Mouse (Mus musculus) cortical plate, adult 2 months (tissue): ENCODE measurements around the gene Dbndd1. TPM values are rescaled to one million over a fixed set of nuclear protein-coding genes. Genes with fewer than 3 reads are reported as not detected.
"Not testable (repeated sequence)": the region's sequence is repeated elsewhere in the genome, so short reads cannot be mapped to it uniquely, and the experiment has no call there.

Experiments used
- H3K27ac ChIP-seq: fragments of 200-500 bp; 2 replicates; pipeline ENCODE4 v1.5.1; 2012; ENCODE audit warnings: low read length, control low read depth, inconsistent platforms; ENCODE audit not compliant: insufficient read depth
- H3K4me1 ChIP-seq: fragments of 200-500 bp; 2 replicates; pipeline ENCODE4 v1.6.1; 2011; ENCODE audit warnings: low read length; ENCODE audit not compliant: control insufficient read depth, insufficient read depth
- H3K4me3 ChIP-seq: fragments of 200-500 bp; 2 replicates; pipeline ENCODE4 v1.5.1; 2011; ENCODE audit warnings: mild to moderate bottlenecking, low read length, control low read depth; ENCODE audit not compliant: insufficient read depth
- CTCF ChIP-seq: fragments of 200-500 bp; IDR thresholded peaks from 2 replicates; pipeline ENCODE4 v1.5.1; 2011; ENCODE audit warnings: mild to moderate bottlenecking, control low read depth, low read length; ENCODE audit not compliant: insufficient read depth; ENCODE audit errors: extremely low read depth
- POLR2A ChIP-seq: fragments of 200-500 bp; IDR thresholded peaks from 2 replicates; pipeline ENCODE4 v1.6.1; 2011; ENCODE audit warnings: mild to moderate bottlenecking, low read length, control low read depth; ENCODE audit not compliant: insufficient read depth; ENCODE audit errors: extremely low read depth
- polyA plus RNA-seq: library from polyadenylated mRNA; depleted of rRNA; stranded (reverse); fragments of >200 nt; gene quantifications from 2 replicates; pipeline ENCODE4 v1.2.3, GENCODE M21; 2012; rRNA removed

The Dbndd1 gene
- polyA plus RNA-seq = 20.9 and 21.5 TPM in 2 replicates

DNA sequence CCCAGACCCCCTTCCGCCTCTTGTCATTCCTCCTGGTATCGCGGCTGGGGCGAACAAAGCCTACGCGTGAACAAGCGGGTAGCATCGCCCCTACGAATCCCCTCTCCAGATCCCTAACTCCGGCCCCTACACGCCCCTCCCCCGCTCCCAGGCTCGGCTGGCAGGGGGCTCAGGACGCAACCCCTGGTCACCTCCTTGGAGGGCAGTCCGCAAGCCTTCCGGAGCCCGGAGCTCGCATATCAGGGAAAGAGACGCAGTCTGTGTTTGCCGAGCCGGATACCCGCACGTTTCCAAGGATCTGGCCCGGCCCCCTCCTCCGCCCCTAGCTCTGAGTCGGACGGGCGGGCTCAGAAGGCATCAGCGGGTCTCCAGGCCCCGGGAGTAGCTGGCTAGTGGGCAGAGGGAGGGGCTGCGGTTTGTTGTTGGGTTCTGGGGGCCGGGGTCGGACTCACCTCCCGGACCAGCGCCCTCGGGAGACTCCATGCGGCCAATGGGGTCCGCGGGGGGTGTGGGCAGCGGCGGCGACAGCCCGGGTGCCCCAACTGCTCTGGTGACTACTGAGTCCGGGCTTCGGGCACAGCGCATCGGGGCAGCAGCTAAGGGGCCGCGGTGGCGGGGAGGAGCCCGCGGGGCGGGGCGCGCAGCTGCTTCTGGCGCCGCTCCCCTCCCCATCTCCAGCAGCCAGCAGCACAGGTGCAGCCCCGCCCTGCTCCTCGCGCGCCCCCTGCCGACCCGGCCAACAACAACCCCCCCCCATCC lies at the start of gene Dbndd1:
Gene Dbndd1 (minus strand): TSS at position 683 of the 759 bp plus-strand sequence.
- Histone ChIP-seq H3K4me1 (peaks cover 4% of the 10 kb centered on the region), H3K4me3 (peak within 1 kb of the TSS; percentile 81), H3K27ac (peak within 1 kb of the TSS; percentile 19; the same call in 1 of the 2 replicates)
- TF ChIP-seq CTCF (no peak), POLR2A (no peak)

DNA sequence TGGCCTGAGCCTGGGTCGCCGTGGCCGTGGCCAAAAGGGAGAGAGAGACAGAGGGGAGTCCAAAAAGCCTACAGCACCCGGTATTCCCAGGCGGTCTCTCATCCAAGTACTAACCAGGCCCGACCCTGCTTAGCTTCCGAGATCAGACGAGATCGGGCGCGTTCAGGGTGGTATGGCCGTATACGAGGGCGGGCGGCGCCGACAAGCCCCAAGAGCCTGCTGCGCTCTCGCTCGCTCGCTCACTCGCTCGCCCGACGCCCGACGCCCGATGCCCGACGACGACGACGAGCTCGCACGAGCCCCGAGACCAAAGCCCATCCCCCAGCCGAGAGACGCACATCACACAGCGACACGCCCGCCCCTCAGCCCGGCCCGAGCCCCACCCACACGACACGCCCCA lies 49.0 kb upstream of the Dbndd1 start:
- not testable (repeated sequence) for H3K4me1 ChIP-seq, H3K27ac ChIP-seq, H3K4me3 ChIP-seq

DNA sequence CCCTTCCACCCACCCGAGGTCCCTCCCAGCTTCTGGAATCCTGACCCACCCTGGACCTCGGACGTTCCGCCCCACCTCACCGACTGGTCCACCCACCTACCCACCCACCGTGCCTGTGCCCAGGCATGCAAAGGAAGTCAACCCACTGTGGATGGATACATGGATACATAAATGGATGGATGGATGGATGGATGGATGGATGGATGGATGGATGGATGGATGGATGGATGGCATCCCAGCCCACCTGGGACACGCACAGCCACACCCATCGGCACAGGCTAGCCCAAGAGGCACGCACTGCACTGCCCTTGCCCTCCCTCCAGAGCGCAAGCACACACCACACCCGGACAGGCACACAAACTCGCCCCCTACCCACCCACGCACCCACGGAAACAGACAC lies 22.4 kb upstream of the Dbndd1 start:
- not testable (repeated sequence) for H3K4me1 ChIP-seq, H3K4me3 ChIP-seq, H3K27ac ChIP-seq

DNA sequence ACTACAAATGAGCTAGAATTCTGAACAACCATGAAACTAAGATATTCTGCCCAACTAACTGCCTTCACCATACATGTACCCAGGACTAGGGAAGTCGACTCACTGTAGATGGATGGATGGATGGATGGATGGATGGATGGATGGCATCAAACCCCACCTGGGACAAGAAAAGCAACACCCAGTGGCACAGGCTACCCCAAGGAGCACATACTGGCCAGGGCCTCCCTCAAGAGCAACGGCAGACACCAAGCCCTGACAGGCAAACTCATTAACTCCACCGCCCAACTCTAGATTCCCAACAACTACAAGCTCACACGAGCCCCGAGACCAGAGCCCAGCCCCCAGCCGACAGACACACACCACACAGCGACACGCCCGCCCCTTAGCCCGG lies 21.7 kb upstream of the Dbndd1 start:
- no peak for TF ChIP-seq CTCF
- TF ChIP-seq POLR2A = no peak; the same call in 1 of the 2 replicates
- Histone ChIP-seq H3K4me1 (no peaks in the 10 kb centered on the region), H3K4me3 (no peak overlapping the region), H3K27ac (no peak overlapping the region)

DNA sequence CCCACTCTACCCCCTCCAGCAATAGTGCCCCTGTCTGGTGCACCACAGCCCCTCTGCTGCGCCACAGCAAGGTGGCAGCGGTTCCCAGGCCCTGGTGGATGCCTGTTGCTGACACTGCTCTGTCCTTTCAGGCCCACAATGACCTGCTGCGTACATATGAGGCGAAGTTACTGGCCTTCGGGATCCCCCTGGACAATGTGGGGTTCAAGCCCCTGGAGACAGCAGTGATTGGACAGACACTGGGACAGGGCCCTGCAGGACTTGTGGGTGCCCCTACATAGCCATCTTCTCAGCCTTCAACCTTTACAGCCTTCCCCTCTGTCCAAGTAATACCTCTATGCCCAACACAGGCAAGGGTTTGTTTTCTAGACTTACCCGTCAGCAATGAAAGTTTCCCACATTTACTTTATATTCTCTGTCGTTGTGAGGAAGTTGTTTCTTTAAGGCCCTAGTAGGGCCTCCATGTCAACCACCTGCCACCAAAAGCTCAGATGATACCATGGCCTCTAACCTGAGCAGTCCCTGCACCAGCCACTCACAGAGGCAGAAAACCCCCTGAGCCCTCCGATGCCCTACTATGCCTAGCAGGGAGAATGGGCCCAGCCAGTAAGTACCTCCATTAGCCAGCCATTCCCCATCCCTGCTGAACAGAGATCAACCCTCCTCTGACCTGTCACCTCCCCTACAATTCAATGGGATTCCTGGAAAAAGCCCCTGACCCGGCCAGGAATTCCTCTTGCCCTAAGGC lies 21.2 kb upstream of the Dbndd1 start:
- H3K4me3 ChIP-seq = no peak overlapping the region
- H3K27ac ChIP-seq = no peak overlapping the region
- TF ChIP-seq CTCF (no peak), POLR2A (no peak)
- H3K4me1 ChIP-seq = no peaks in the 10 kb centered on the region

DNA sequence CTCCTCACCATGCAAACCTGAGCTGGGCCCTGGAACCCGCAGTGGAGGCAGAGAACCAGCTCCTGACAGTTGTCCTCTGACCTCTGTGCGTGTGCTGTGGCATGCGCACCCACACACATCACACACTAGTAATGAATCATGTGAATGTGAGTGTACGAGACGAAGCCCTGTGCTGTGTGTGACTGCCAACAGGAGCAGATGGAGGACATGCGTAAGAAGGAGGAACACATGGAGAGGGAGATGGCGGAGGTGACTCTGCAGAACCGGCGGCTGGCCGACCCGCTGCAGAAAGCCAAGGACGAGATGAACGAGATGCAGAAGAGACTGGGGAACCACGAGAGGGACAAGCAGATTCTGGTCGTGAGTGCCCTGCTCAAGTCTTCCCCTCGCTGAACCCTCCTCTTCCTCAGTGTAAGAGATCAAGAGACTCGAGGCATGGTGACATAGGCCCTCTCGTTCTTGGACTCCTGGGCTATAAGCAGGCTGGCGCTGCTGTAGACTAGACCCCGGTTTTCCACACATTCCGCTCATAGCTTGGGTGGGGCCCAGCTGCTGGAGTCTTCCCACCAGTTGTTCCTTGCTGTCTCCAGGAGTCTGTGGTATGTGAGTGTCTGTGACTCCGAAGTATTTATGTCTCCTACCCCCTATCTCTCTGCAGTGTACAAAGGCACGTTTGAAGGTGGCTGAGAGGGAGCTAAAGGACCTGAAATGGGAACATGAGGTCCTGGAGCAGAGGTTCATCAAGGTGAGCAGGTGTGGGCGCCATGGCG lies 12.6 kb upstream of the Dbndd1 start:
- Histone ChIP-seq H3K27ac (no peak overlapping the region), H3K4me3 (no peak overlapping the region), H3K4me1 (no peaks in the 10 kb centered on the region)
- TF ChIP-seq POLR2A = no peak
- TF ChIP-seq CTCF = no peak

DNA sequence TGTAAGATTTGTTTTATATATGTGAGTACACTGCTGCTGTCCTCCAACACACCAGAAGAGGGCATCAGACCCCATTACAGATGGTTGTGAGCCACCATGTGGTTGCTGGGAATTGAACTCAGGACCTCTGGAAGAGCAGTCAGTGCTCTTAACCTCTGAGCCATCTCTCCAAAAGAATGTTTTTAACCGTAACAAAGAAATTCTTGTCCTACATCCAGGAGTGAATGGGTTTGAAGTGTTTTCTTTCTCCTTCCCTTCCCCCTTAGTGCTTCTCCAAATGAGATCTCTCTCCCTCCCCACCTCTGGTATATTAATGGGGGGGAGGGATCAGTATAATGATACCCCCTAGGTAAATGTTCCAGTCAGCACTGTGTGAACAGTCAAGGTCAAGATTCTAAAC lies 4.8 kb upstream of the Dbndd1 start:
- not testable (repeated sequence) for H3K4me3 ChIP-seq, H3K4me1 ChIP-seq, H3K27ac ChIP-seq

DNA sequence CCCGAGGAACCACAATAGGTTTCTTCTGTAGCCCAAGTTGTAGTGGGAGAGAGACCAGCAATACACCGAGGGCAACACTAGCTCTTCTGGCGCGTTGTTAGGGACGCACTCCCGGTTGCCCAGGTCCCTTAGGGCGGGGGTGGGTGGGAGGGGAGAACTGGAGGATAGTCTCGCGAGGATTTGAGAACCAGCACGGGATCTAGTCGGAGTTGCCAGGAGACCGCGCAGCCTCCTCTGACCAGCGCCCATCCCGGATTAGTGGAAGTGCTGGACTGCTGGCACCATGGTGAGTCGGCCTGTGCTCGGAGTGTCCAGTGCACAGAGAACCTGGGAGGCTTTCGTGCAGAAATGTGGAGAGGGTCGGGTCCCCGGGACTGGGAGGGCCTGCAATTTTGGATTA lies 3.4 kb upstream of the Dbndd1 start, which contains the start of gene Gas8:
Gene Gas8 (plus strand): TSS at position 168 of the 400 bp plus-strand sequence.
- H3K4me3 ChIP-seq = peak within 1 kb of the TSS; percentile 82
- H3K27ac ChIP-seq = no peak within 1 kb of the TSS
- TF ChIP-seq CTCF = peak; percentile 28; the same call in 1 of the 2 replicates
- peak; percentile 89 for TF ChIP-seq POLR2A
- peaks cover 4% of the 10 kb centered on the region for H3K4me1 ChIP-seq

DNA sequence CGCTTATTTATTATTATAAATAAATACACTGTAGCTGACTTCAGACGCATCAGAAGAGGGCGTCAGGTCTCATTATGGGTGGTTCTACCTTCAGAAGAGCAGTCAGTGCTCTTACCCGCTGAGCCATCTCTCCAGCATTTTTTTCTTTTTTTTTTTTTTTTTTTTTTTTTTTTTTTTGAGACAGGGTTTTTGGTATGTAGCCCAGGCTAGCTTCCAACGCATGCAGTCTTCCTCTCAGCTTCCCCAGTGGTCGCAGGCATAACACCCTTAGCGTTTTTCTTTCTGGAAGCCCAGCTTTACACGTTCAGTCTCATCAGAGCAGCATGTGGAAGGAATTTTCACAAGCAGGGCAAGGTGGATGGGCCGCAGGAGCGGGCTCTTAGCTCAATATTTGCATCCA lies 2.9 kb upstream of the Dbndd1 start:
- Histone ChIP-seq H3K4me3 (no peak overlapping the region; the same call in 1 of the 2 replicates), H3K4me1 (peaks cover 4% of the 10 kb centered on the region), H3K27ac (no peak overlapping the region)
- TF ChIP-seq CTCF (no peak), POLR2A (no peak)

DNA sequence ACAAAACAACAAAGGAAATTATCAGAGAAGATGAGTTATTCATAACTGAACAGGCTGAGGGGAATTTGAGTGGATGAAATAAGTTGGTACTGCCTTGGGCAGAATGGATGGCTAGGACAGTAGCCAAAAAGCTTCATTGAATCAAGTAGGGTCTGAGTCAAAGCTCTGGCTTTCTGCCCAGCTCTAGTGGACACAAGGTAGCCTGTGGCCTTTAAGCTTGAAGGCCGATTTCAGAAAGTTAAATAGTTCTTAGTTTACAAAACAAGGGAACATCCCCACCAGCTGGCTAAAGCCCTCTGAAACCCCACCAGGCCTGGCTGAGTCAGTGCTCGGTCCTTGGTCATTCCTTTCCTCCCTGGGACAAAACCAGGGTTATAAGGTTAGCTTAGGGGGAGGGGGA lies 1.3 kb upstream of the Dbndd1 start:
- Histone ChIP-seq H3K4me3 (no peak overlapping the region), H3K4me1 (peaks cover 4% of the 10 kb centered on the region), H3K27ac (no peak overlapping the region)
- TF ChIP-seq CTCF (no peak), POLR2A (no peak)
